In genomic region chr1:63990416-63990815, GRCm38 (mm10) we compare ENCODE assay signal across 13 mouse cellular contexts.
"Had no signal": no experiment of that assay in that cellular context is flagged by ENCODE, and none has a peak within 500 bp of the region (broad histone marks: within the 10 kb centered on the region; RNA-seq: fewer than 3 reads in every experiment).

No protein-coding gene starts in this region.

- DNase-seq: gastrocnemius, adult 2 months; gastrocnemius, postnatal 10 days; gastrocnemius, postnatal 25 days; heart, adult 2 months; heart, postnatal 14 days; heart, postnatal 36 days; kidney, adult 18-20 months; kidney, adult 8-10 months; kidney, postnatal 10 days; kidney, postnatal 25 days; liver; liver, embryonic 13.5 days; liver, postnatal 0 days had no signal
